Mouse (Mus musculus) inflammation-experienced regulatory T-cells, adult 16 weeks (primary cell): ENCODE results near the gene Tbck. TPM values are rescaled to one million over a fixed set of nuclear protein-coding genes. Genes with fewer than 3 reads are reported as not detected.

ENCODE experiments used
- polyA plus RNA-seq: library from polyadenylated mRNA; unstranded; fragments of 100-300 nt; shearing (Covaris generic); gene quantifications from one replicate; pipeline ENCODE4 v1.2.1, GENCODE M21; 2017

Gene Tbck
- 14.7 TPM for polyA plus RNA-seq

DNA sequence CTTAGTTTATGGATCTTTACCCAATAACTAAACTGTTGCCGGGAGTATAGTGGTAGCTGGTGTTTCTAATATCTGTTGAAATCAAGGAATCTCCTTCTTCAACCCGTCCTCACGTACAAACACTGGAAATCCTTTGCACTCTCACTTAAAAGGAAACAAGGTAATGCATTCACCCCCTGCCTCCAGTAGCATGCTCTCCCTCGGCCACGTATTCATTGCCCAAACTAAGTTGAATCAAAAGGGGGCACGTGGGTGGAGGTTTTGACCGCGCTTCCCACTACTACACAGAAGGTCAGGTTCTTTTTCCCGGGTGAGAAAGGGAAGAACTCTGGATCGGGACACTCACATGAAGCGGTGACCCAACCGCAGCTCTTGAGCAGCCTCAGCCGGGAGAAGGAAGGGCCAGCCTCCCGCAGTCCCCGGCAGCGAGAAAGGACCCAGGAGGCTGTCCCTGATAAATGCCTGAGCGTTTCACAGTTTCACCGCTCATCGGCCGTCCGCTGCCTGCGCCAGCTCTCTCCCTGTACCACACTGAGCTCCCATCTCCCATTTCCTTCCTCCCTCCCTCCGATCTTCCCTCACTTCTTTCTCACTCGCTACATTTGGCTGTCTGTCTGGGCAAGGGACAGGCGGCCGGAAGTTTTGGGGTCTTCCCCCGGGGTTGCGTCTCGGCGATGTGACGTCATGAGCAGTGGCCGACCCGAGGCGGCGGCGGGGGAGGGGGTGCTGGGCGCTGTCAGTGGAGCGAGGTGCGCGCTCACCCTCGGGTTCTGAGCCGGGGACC is at the start of gene Tbck:
Tbck (plus strand) TSS at position 698 of the 784 bp plus-strand sequence.

DNA sequence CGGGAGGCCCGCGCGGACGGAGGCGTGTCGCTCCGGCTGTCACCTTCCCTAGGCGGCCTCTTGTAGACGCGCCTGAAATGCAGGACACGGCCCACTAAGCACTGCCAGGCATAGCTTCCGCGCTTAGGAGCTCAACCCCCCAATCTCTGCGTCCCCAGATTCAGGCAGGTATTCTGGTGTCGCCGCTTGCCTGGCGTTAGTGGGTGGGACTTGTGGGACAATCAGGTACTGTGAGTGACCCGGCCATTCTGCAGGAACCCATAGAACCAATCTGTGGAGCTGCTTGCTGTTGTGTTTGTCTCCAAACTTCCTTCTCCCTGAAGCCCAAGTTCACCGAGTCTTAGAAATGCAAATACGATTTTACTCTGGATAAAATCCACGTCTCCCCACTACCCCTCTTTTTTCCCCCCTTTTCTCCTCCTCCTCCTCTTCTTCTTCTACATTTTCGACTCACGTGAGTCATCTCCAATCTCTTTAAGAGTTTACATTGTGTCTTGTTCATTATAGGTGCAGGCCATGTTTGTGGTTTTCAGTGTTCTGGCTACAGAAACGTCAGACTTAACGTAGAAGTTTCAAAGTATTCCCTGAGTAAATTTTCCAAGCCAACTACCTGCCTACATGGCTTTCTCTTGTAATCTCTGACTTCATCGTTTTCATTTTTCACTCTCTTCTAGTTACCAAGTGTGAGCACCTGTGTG is 436 bp downstream of the Tbck start, which contains the start of gene Aimp1:
Aimp1 (minus strand) TSS at position 140 of the 698 bp plus-strand sequence.

Other genes with a start within 250 kb of the Tbck start
- not detected for gene Gimd1, start 54.3 kb upstream of the Tbck start, polyA plus RNA-seq
- 62.2 TPM for gene Aimp1, start 226 bp downstream of the Tbck start, polyA plus RNA-seq